Mouse (Mus musculus) liver, embryonic 12.5 days (tissue): ENCODE results near the gene Heatr4. TPM values are rescaled to one million over a fixed set of nuclear protein-coding genes. Genes with fewer than 3 reads are reported as not detected.

Source experiments
- polyA plus RNA-seq: library from polyadenylated mRNA; unstranded; fragments of >200 nt; fragmentation: Nextera tagmentation; extraction: Ambion mirVana; gene quantifications from 2 replicates; pipeline ENCODE4 v1.2.1, GENCODE M21; 2016

The Heatr4 gene
- polyA plus RNA-seq, 1 experiment from 2014 or later, result not detected

Other genes with a start within 250 kb of the Heatr4 start
- 0.61 and 0.70 TPM in 2 replicates for gene Papln, start 221.2 kb downstream of the Heatr4 start, polyA plus RNA-seq
- 17.7 and 18.4 TPM in 2 replicates for gene Numb, start 62.9 kb downstream of the Heatr4 start, polyA plus RNA-seq
- 22.3 and 22.8 TPM in 2 replicates for gene Riox1, start 34.2 kb downstream of the Heatr4 start, polyA plus RNA-seq
- 15.1 and 15.2 TPM in 2 replicates for gene Acot2, start 3.0 kb upstream of the Heatr4 start, polyA plus RNA-seq
- 26.6 and 31.3 TPM in 2 replicates for gene Acot1, start 24.6 kb upstream of the Heatr4 start, polyA plus RNA-seq
- 6.4 and 6.6 TPM in 2 replicates for gene Acot4, start 53.5 kb upstream of the Heatr4 start, polyA plus RNA-seq
- gene Gm49366, start 54.1 kb upstream of the Heatr4 start, polyA plus RNA-seq, result not detected in 2 replicates
- gene Acot3, start 67.3 kb upstream of the Heatr4 start, polyA plus RNA-seq, result 2.9 and 3.6 TPM in 2 replicates
- not detected in 2 replicates for gene Acot5, start 84.5 kb upstream of the Heatr4 start, polyA plus RNA-seq
- 0.48 and 0.54 TPM in 2 replicates for gene Acot6, start 115.8 kb upstream of the Heatr4 start, polyA plus RNA-seq
- 0.73 and 1.1 TPM in 2 replicates for gene Dnal1, start 129.5 kb upstream of the Heatr4 start, polyA plus RNA-seq
- gene Pnma1, start 163.6 kb upstream of the Heatr4 start, polyA plus RNA-seq, result 0.08 and 0.20 TPM in 2 replicates
- gene Elmsan1, start 234.0 kb upstream of the Heatr4 start, polyA plus RNA-seq, result 6.9 and 8.0 TPM in 2 replicates